Mouse (Mus musculus) heart, adult 2 months (tissue): ENCODE data around the gene Arhgef26. TPM values are rescaled to one million over a fixed set of nuclear protein-coding genes. Genes with fewer than 3 reads are reported as not detected.

Experiments used
- DNase-seq, 2 experiments: peaks; one replicate each; pipeline ENCODE4 v3.0.0; 2021
- H3K27ac ChIP-seq: fragments of 200-600 bp; 2 replicates; pipeline ENCODE4 v1.8.1; 2022
- H3K27me3 ChIP-seq: fragments of 200-500 bp; 2 replicates; pipeline ENCODE4 v1.6.1; 2012; ENCODE audit warnings: mild to moderate bottlenecking, low read length, inconsistent platforms, mixed read lengths; ENCODE audit not compliant: control insufficient read depth, insufficient read depth
- H3K36me3 ChIP-seq: fragments of 200-500 bp; 2 replicates; pipeline ENCODE4 v1.6.1; 2012; ENCODE audit warnings: low read length, inconsistent platforms; ENCODE audit not compliant: control insufficient read depth, insufficient read depth
- H3K4me1 ChIP-seq: fragments of 200-500 bp; 2 replicates; pipeline ENCODE4 v1.6.1; 2011; ENCODE audit warnings: low read length; ENCODE audit not compliant: control insufficient read depth, insufficient read depth
- H3K4me3 ChIP-seq: fragments of 200-600 bp; 2 replicates; pipeline ENCODE4 v1.8.1; 2022
- H3K79me2 ChIP-seq: fragments of 200-500 bp; replicated peaks from 2 replicates; pipeline ENCODE4 v1.6.1; 2012; ENCODE audit warnings: mild to moderate bottlenecking, inconsistent platforms, low read length, moderate library complexity, mixed read lengths; ENCODE audit not compliant: control insufficient read depth, insufficient read depth
- H3K9ac ChIP-seq: fragments of 200-500 bp; 2 replicates; pipeline ENCODE4 v1.6.1; 2012; ENCODE audit warnings: low read depth, mild to moderate bottlenecking, control low read depth, inconsistent platforms, low read length, mixed read lengths
- CTCF ChIP-seq: fragments of 200-600 bp; IDR thresholded peaks from 2 replicates; pipeline ENCODE4 v1.8.1; 2022; ENCODE audit warnings: antibody characterized with exemption, mild to moderate bottlenecking, moderate library complexity
- EP300 ChIP-seq: fragments of 200-500 bp; IDR thresholded peaks from 2 replicates; pipeline ENCODE4 v1.6.1; 2011; ENCODE audit warnings: low read depth, low read length, control low read depth; ENCODE audit not compliant: insufficient read depth
- POLR2A ChIP-seq: fragments of 200-500 bp; IDR thresholded peaks from 2 replicates; pipeline ENCODE4 v1.6.1; 2011; ENCODE audit warnings: mild to moderate bottlenecking, low read depth, low read length, control low read depth; ENCODE audit not compliant: insufficient read depth
- WGBS: fragments of 180-500 bp; shearing (Covaris S2); methylation state at CpG from one replicate; pipeline ENCODE4 v1.1.7; 2018; 5-methylcytosine and 5-hydroxymethylcytosine counted together
- intact Hi-C: fragments of 180-260 bp; cut with DNase I; formaldehyde crosslinking; loops from one replicate; pipeline ENCODE4 v1.15.1; 2025
- long read RNA-seq: library from polyadenylated mRNA; stranded (forward); transcript quantifications from one replicate; pipeline ENCODE4 v2.0.0, GENCODE M21; 2021
- polyA plus RNA-seq: library from polyadenylated mRNA; depleted of rRNA; stranded (reverse); fragments of >200 nt; gene quantifications from 2 replicates; pipeline ENCODE4 v1.2.3, GENCODE M21; 2012; rRNA removed
- total RNA-seq, 2 experiments: library from RNA; stranded (reverse); gene quantifications; 2 replicates each; pipeline ENCODE4 v1.2.3; 2021

Gene Arhgef26
- total RNA-seq (1 to 10 TPM; 2.1 to 2.5 TPM), polyA plus RNA-seq (0.51 and 0.97 TPM in 2 replicates)
- long read RNA-seq, full-length matches to known transcripts: 3 of 3 reads
- long read RNA-seq, partial matches to known transcripts: 0 of 3 reads
- long read RNA-seq, other reads (novel, unspliced or antisense): 0 of 3 reads

DNA sequence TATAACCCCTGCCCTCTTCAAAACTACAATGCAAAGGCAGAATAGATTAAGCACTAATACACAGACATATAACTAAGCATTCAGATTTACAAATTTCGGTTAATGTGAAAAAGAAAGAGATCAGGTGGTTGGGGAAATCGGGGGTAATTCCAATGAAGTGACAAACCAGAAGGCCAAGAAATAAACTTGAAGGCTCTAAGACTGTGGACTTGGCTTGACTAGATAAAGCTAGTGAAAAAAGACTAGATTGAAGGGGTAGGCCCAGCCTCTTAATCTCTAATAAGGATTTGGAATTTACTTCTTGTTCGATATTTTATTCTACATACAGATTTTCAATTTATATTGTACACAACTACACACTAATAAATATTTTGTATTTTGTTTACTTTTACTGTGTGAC is at the start of gene Arhgef26:
TSS of gene Arhgef26 (plus strand) at position 301 of the 400 bp plus-strand sequence.
- Histone ChIP-seq H3K4me3 (peak within 1 kb of the TSS; percentile 70), H3K27ac (peak within 1 kb of the TSS; percentile 70), H3K27me3 (0 out of 2 replicates have a peak, but pooled peaks cover 1% of the 10 kb centered on the region), H3K36me3 (no peaks in the 10 kb centered on the region), H3K4me1 (peaks cover 1% of the 10 kb centered on the region; the same call in 1 of the 2 replicates), H3K9ac (peak within 1 kb of the TSS; percentile 76), H3K79me2 (no peaks in the 10 kb centered on the region)
- WGBS: 95% methylated on average over 3 of the region's 3 CpGs
- DNase-seq: no peak
- TF ChIP-seq CTCF: no peak
- no peak for TF ChIP-seq EP300
- TF ChIP-seq POLR2A: no peak
- intact Hi-C loops: loop anchor here (2.0 to 5.0 kb wide), 3 partner anchors 37 to 169 kb away; partner anchors contain the start of gene Dhx36

DNA sequence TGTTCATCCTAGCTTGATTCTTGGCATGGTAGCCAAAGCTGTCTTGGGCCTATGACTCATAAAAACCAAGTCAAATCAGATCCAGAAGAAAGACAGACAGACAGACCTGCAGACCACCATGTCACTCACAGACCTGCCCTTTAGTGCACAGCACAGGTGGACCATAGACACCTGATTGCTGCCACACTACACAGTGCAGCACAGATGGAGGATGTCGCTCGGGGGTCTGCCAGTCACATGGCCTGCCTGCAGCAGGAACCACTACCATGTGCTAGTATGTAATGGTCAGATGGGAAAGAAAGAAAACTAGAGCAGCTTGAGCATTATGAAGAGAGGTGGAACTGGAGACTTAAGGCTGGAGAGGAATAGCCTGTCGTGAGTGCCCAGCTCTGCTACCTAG is 27.7 kb upstream of the Arhgef26 start:
- H3K27me3 ChIP-seq: no peaks in the 10 kb centered on the region

DNA sequence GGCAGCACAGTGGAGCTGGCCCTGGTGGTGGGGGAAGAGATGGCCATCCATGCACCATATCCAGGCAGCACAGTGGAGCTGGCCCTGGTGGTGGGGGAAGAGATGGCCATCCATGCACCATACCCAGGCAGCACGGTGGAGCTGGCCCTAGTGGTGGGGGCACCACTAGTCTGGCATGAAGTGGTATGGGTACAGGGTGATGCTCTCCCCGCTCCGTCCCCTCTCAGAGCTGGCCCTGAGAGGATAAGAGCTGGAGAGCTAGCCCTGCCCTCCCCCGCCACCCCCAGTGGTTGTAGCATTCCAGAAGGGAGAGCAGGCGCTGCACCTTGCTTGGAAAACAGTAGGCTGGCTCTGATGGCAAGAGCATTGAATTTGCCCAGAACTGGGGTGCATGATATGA is 26.9 kb upstream of the Arhgef26 start:
- H3K36me3 ChIP-seq: no peaks in the 10 kb centered on the region
- 94% methylated on average over 5 of the region's 5 CpGs for WGBS
- intact Hi-C loops: no loop called here
- no peaks in the 10 kb centered on the region for H3K27me3 ChIP-seq
- DNase-seq: no peak
- no peak overlapping the region for H3K27ac ChIP-seq
- TF ChIP-seq POLR2A (no peak), EP300 (no peak), CTCF (no peak)
- H3K4me1 ChIP-seq: no peaks in the 10 kb centered on the region
- no peaks in the 10 kb centered on the region for H3K79me2 ChIP-seq
- no peak overlapping the region for H3K4me3 ChIP-seq
- H3K9ac ChIP-seq: no peak overlapping the region

More for the DNA sequence above, 27.7 kb upstream of the Arhgef26 start:
- 79% methylated on average over 3 of the region's 3 CpGs for WGBS
- intact Hi-C loops: no loop called here
- Histone ChIP-seq H3K36me3 (no peaks in the 10 kb centered on the region), H3K9ac (no peak overlapping the region), H3K79me2 (no peaks in the 10 kb centered on the region), H3K4me3 (no peak overlapping the region), H3K4me1 (no peaks in the 10 kb centered on the region), H3K27ac (no peak overlapping the region)
- no peak for DNase-seq
- no peak for TF ChIP-seq CTCF
- TF ChIP-seq EP300: no peak
- TF ChIP-seq POLR2A: no peak

DNA sequence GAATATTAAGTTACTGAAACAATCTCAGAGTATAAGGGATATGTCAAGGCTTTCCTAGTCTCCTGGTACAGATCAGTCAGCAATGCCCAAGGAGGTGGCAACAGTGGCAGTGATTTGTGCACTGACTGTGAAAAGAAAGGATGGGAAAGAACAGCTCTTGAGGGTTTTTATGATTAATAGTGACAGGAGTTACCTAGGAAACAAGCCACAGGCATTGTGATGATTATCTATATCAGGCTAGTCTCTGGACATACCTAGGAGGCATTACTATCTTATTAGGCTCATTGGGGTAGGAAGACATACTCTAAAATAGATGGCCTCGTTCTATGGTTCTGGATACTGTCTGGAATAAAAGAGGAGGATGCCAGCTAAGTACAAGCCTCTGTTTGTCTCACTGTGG is 13.4 kb upstream of the Arhgef26 start:
- WGBS: 45% methylated on average over 1 of the region's 1 CpGs
- DNase-seq: no peak
- Histone ChIP-seq H3K79me2 (no peaks in the 10 kb centered on the region), H3K27me3 (no peaks in the 10 kb centered on the region), H3K27ac (no peak overlapping the region), H3K4me3 (no peak overlapping the region), H3K36me3 (no peaks in the 10 kb centered on the region), H3K9ac (no peak overlapping the region), H3K4me1 (no peaks in the 10 kb centered on the region)
- TF ChIP-seq POLR2A (no peak), EP300 (no peak), CTCF (no peak)
- intact Hi-C loops: no loop called here

DNA sequence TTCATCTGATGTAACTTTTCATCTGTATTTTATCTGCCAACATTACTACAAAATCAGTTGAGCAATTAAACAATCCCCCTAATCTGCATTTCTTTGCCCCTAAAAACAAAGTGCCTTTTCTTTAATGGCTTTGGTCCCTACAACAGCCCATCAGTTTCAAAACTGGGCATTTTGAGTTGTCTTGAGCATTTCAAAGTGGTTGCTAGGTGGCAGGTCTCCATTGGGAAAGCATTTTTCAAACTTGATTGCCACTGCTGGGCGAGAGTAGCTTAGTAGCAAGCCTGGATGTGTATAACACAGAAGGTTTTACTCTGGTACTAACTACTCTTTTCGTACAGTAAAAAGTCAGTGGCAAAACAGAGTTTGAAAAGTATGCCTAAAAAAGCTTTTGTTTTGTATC is 10.2 kb upstream of the Arhgef26 start:
- intact Hi-C loops: no loop called here
- H3K36me3 ChIP-seq: no peaks in the 10 kb centered on the region
- no peaks in the 10 kb centered on the region for H3K27me3 ChIP-seq
- H3K9ac ChIP-seq: no peak overlapping the region
- H3K4me3 ChIP-seq: no peak overlapping the region
- H3K27ac ChIP-seq: no peak overlapping the region
- TF ChIP-seq CTCF (no peak), EP300 (no peak), POLR2A (no peak)
- H3K79me2 ChIP-seq: no peaks in the 10 kb centered on the region
- no peaks in the 10 kb centered on the region for H3K4me1 ChIP-seq
- DNase-seq: no peak
- 81% methylated on average over 2 of the region's 2 CpGs for WGBS

DNA sequence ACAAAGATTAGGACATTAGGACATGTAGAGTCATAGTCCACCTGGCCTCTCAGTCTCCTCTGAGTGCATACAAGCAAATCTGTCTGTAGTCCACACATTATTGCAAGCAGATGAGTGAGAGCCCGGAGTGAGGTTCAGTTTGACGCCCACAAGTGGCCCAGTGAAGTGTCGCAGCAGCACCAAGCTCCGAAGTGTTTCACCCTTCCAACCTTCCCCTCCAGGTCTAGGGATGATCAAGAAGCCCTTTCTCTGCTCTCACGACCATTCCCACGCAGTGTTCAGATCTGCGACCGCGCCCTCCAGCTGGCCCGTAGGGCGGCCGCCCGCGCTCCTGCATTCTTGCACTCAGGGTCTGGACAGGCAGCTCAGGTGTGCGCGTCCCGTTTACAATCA is 313 bp downstream of the Arhgef26 start:
- Histone ChIP-seq H3K4me3 (peak overlapping the region; percentile 70), H3K4me1 (peaks cover 1% of the 10 kb centered on the region; the same call in 1 of the 2 replicates), H3K9ac (peak overlapping the region; percentile 10; the same call in 1 of the 2 replicates), H3K79me2 (no peaks in the 10 kb centered on the region), H3K27ac (no peak overlapping the region), H3K36me3 (no peaks in the 10 kb centered on the region), H3K27me3 (0 out of 2 replicates have a peak, but pooled peaks cover 1% of the 10 kb centered on the region)
- DNase-seq: no peak
- intact Hi-C loops: loop anchor here (2.0 to 5.0 kb wide), 3 partner anchors 36 to 169 kb away; partner anchors contain the start of gene Dhx36
- 5% methylated on average over 17 of the region's 17 CpGs for WGBS
- no peak for TF ChIP-seq EP300
- no peak for TF ChIP-seq CTCF
- no peak for TF ChIP-seq POLR2A
